Mouse (Mus musculus) liver, postnatal 0 days (tissue): Measurements from ENCODE around the gene Dkk3.
A peak's percentile ranks its signal among the peaks of the same experiment; 100 is the strongest.

Experiments
- CTCF ChIP-seq: sonication (generic); IDR thresholded peaks from 2 replicates; pipeline ENCODE4 v1.5.1; 2016; ENCODE audit warnings: antibody characterized with exemption, low read depth
- EP300 ChIP-seq: IDR thresholded peaks from 2 replicates; pipeline ENCODE4 v1.6.1; 2016; ENCODE audit warnings: antibody characterized with exemption, low read depth, mild to moderate bottlenecking

DNA sequence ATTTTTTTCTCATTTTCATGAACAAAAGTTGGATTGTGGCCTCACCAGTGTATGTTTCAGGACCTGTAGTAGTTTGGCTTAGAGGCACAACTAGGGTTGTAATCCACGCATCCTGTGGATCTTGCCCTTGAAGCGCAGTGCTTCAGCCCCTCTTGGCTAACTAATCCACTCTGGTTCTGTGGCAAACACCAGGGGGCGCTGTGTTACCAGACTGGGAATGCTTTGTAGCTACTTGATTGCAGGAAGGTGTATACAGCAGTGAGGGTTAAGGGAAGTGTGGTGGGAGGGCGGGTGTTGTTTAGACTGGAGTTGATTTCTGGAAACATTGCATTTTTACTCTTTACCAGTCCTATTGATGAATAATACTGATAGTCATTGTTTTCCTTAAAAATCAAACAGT is 73.8 kb downstream of the Dkk3 start:
- TF ChIP-seq CTCF: peak; percentile 96
- no peak for TF ChIP-seq EP300
